Mouse (Mus musculus) G1E (cell line): ENCODE measurements at regions not wholly inside any gene's neighbourhood (a gene's known extent, or its start where the extent isn't known, plus 50 kb on each side); places are given as distances from the start of the nearest gene placed in this dataset.

Source experiments
- ATAC-seq: 2 replicates; pipeline ENCODE4 v1.8.0; 2016; ENCODE audit warnings: mild to moderate bottlenecking; ENCODE audit not compliant: insufficient number of reproducible peaks, poor library complexity, low FRiP score, severe bottlenecking; ENCODE audit errors: extremely low read depth
- DNase-seq: peaks from one replicate; pipeline ENCODE4 v3.0.0; 2012; ENCODE audit warnings: low spot score
- H3K27me3 ChIP-seq: 2 replicates; pipeline ENCODE4 v1.6.1; 2012; ENCODE audit warnings: mild to moderate bottlenecking, low read length, inconsistent platforms; ENCODE audit not compliant: insufficient read depth
- H3K36me3 ChIP-seq: replicated peaks from 2 replicates; pipeline ENCODE3; 2012; ENCODE audit warnings: mild to moderate bottlenecking, inconsistent platforms
- H3K4me1 ChIP-seq: 2 replicates; pipeline ENCODE4 v1.6.1; 2012; ENCODE audit warnings: low read depth, low read length, inconsistent platforms, mixed read lengths; ENCODE audit not compliant: insufficient read depth
- H3K4me3 ChIP-seq: 2 replicates; pipeline ENCODE4 v1.5.1; 2012; ENCODE audit warnings: low read depth, mild to moderate bottlenecking, inconsistent platforms, low read length, moderate library complexity, mixed read lengths
- H3K9me3 ChIP-seq: replicated peaks from 2 replicates; pipeline ENCODE4 v1.6.1; 2012; ENCODE audit warnings: inconsistent platforms
- CTCF ChIP-seq: IDR thresholded peaks from 2 replicates; pipeline ENCODE4 v1.5.1; 2012; ENCODE audit warnings: low read depth, low read length, inconsistent platforms, mixed read lengths
- GATA1 ChIP-seq: IDR thresholded peaks from 2 replicates; pipeline ENCODE4 v1.6.1; 2012; ENCODE audit warnings: borderline replicate concordance, low read length, inconsistent platforms, mixed read lengths
- GATA2 ChIP-seq: IDR thresholded peaks from 2 replicates; pipeline ENCODE4 v1.6.1; 2012; ENCODE audit warnings: low read depth, low read length, inconsistent platforms, borderline replicate concordance
- POLR2AphosphoS5 ChIP-seq: IDR thresholded peaks from 2 replicates; pipeline ENCODE4 v1.6.1; 2012; ENCODE audit warnings: low read depth, low read length, inconsistent platforms; ENCODE audit not compliant: insufficient replicate concordance
- TAL1 ChIP-seq: conservative IDR thresholded peaks from 2 replicates; pipeline ENCODE4 v1.6.1; 2012; ENCODE audit warnings: low read depth, low read length, inconsistent platforms, mixed read lengths

- Histone ChIP-seq H3K27me3 (no peaks in the 10 kb centered on the region), H3K9me3 (peaks cover 16% of the 10 kb centered on the region), H3K36me3 (no peaks in the 10 kb centered on the region), H3K4me1 (no peaks in the 10 kb centered on the region), H3K4me3 (no peak overlapping the region)
- ATAC-seq, result no peak
- DNase-seq, result no peak
- TF ChIP-seq GATA1, result no peak
- no peak for TF ChIP-seq GATA2
- no peak for TF ChIP-seq TAL1
- no peak for TF ChIP-seq POLR2AphosphoS5
- no peak for TF ChIP-seq CTCF
Observed at GRCm38 (mm10) chr1:57059216-57059615, 80.8 kb upstream of the Satb2 start.

DNA sequence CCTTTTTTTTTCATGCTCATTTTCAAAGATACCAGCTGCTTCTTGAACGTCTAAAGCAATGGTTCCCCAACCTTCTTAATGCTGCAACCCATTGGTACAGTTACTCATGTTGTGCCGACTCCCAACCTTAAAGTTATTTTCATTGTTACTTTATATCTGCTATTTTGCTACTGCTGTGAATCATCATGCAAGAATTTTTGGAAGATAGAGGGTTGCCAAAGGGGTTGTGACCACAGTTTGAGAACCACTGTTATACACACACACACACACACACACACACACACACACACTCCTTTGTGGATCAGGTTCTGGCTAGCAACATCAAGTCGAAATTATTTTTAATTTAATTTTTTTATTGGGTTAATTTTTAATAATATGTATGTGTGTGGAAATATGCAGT is 96.8 kb upstream of the Satb2 start:
- Histone ChIP-seq H3K9me3 (peaks cover 28% of the 10 kb centered on the region), H3K36me3 (no peaks in the 10 kb centered on the region), H3K27me3 (no peaks in the 10 kb centered on the region), H3K4me3 (no peak overlapping the region), H3K4me1 (no peaks in the 10 kb centered on the region)
- ATAC-seq, result no peak
- TF ChIP-seq POLR2AphosphoS5 (no peak), TAL1 (no peak), GATA1 (no peak), GATA2 (no peak), CTCF (no peak)
- no peak for DNase-seq

- no peak for DNase-seq
- no peaks in the 10 kb centered on the region for H3K36me3 ChIP-seq
- H3K4me3 ChIP-seq, result no peak overlapping the region
- H3K27me3 ChIP-seq, result no peaks in the 10 kb centered on the region
- ATAC-seq, result no peak
- H3K9me3 ChIP-seq, result peaks cover 26% of the 10 kb centered on the region
- TF ChIP-seq CTCF (no peak), TAL1 (no peak), POLR2AphosphoS5 (no peak), GATA2 (no peak), GATA1 (no peak)
- no peaks in the 10 kb centered on the region for H3K4me1 ChIP-seq
Observed at GRCm38 (mm10) chr1:57076696-57077095, 98.2 kb upstream of the Satb2 start.

DNA sequence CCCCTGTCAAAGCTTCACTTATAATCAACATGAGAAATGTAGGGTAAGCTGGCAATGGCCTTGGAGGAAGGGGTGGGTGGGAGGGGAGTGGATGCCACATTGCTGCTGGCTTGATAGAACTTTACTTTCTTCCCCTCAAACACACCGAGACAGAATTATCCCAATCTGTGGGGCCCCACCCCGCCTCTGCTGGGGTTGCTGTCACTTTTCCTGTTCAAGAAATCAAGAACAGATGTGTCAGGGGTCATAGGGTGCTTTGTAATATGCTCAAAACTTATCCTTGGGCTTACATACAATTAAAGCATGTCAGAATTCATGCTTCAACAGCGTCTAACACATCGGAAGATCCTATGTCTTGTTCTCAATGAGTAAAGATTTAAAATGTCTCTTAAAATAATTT is 101.9 kb upstream of the Satb2 start:
- no peak for TF ChIP-seq GATA2
- TF ChIP-seq TAL1, result no peak
- TF ChIP-seq CTCF, result no peak
- no peak for TF ChIP-seq POLR2AphosphoS5
- TF ChIP-seq GATA1, result no peak
- H3K4me1 ChIP-seq, result no peaks in the 10 kb centered on the region
- H3K9me3 ChIP-seq, result peaks cover 38% of the 10 kb centered on the region
- no peaks in the 10 kb centered on the region for H3K36me3 ChIP-seq
- no peaks in the 10 kb centered on the region for H3K27me3 ChIP-seq
- ATAC-seq (no peak), DNase-seq (no peak)
- no peak overlapping the region for H3K4me3 ChIP-seq

DNA sequence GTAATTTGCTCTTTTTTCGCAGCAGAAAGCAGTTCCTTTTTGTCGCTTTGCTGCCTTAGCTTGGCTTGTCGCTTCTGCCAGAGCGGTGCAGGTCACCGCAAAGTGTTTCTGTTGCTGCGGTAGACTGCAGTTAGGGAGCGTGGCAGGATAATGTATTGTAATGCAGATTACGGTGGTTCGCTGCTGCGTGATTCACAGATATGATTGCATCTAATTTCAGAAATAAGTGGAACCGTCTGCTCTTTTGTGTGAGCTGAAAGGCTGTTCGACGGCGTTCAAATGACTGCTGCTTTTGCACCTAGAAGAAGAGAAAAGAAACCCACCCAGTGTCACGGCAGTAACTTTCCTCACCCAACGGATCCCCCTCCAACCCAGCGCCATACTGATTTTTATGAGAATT is 104.7 kb upstream of the Satb2 start:
- Histone ChIP-seq H3K36me3 (no peaks in the 10 kb centered on the region), H3K4me1 (no peaks in the 10 kb centered on the region), H3K27me3 (no peaks in the 10 kb centered on the region), H3K4me3 (no peak overlapping the region), H3K9me3 (peaks cover 46% of the 10 kb centered on the region)
- ATAC-seq (no peak), DNase-seq (no peak)
- TF ChIP-seq CTCF (no peak), GATA1 (no peak), GATA2 (no peak), POLR2AphosphoS5 (no peak), TAL1 (no peak)

- H3K27me3 ChIP-seq, result no peaks in the 10 kb centered on the region
- no peaks in the 10 kb centered on the region for H3K36me3 ChIP-seq
- H3K9me3 ChIP-seq, result peaks cover 43% of the 10 kb centered on the region
- ATAC-seq, result no peak
- H3K4me1 ChIP-seq, result no peaks in the 10 kb centered on the region
- H3K4me3 ChIP-seq, result no peak overlapping the region
- no peak for TF ChIP-seq CTCF
- no peak for TF ChIP-seq GATA2
- no peak for TF ChIP-seq TAL1
- no peak for TF ChIP-seq GATA1
- no peak for TF ChIP-seq POLR2AphosphoS5
- no peak for DNase-seq
Observed at GRCm38 (mm10) chr1:57083540-57084083, 105.2 kb upstream of the Satb2 start.
